In the genomic region with DNA sequence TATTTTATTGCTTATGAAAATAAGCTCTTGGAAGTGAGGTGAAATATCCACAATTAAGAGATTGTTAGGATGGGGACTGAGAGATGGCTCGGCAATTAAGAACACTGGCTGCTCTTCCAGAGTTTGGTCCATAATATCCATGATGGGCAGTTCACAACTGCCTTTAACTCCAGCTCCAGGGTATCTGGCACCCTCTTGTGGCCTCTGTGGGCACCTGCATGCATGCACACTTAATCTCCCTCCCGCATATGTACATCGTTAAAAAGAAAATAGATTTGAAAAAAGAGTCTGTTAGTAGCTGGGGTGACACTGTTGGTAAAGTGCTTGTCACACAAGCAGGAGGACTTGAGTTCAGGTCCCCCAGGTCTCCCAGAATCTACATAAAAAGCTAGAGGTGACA, we compare ENCODE assay signal across 8 mouse cellular contexts. TPM values are rescaled to one million over a fixed set of nuclear protein-coding genes. Genes with fewer than 3 reads are reported as not detected.
DNase-seq lines count a peak whose midpoint lies in the region; ATAC-seq and TF ChIP-seq lines count a peak whose summit lies in the region.

No protein-coding gene starts in this region.

- no peak overlapping the region for H3K9ac ChIP-seq in embryonic facial prominence, embryonic 11.5 days (replicated peaks; ENCODE audit: low read length)
- H3K9ac ChIP-seq in neural tube, embryonic 13.5 days: no peak overlapping the region

- no peak for ATAC-seq in embryonic facial prominence, embryonic 11.5 days (replicated peaks; ENCODE audit: insufficient number of reproducible peaks, low FRiP score, low TSS enrichment, low read depth)
- 0 out of 2 replicates have a peak, but pooled peaks have one; percentile 61 for ATAC-seq in neural tube, embryonic 13.5 days (ENCODE audit: low read depth)

- intact Hi-C loops in left cerebral cortex, postnatal 36 days (cut with DNase I): no loop called here

- no peaks in the 10 kb centered on the region for H3K27me3 ChIP-seq in testis, adult 2 months (ENCODE audit: control insufficient read depth, insufficient read depth, low read length)
- H3K27me3 ChIP-seq in embryonic facial prominence, embryonic 11.5 days (ENCODE audit: control insufficient read depth, insufficient read depth, low read length): no peaks in the 10 kb centered on the region
- H3K27me3 ChIP-seq in neural tube, embryonic 13.5 days: 0 out of 2 replicates have a peak, but pooled peaks cover 4% of the 10 kb centered on the region

- H3K4me2 ChIP-seq in embryonic facial prominence, embryonic 11.5 days (ENCODE audit: low read depth, low read length): no peak overlapping the region
- no peak overlapping the region for H3K4me2 ChIP-seq in neural tube, embryonic 13.5 days

- H3K36me3 ChIP-seq in testis, adult 2 months (ENCODE audit: control insufficient read depth, insufficient read depth, low read length): no peaks in the 10 kb centered on the region
- H3K36me3 ChIP-seq in embryonic facial prominence, embryonic 11.5 days (replicated peaks; ENCODE audit: control insufficient read depth, insufficient read depth, low read depth, low read length): no peaks in the 10 kb centered on the region
- H3K36me3 ChIP-seq in neural tube, embryonic 13.5 days: no peaks in the 10 kb centered on the region

- DNase-seq in testis, postnatal 14 days (ENCODE audit: low spot score): no peak
- DNase-seq in adrenal gland, postnatal 10 days: peak; percentile 62
- peak; percentile 66 for DNase-seq in embryonic facial prominence, embryonic 11.5 days (ENCODE audit: low spot score)
- peak; percentile 12 for DNase-seq in hindlimb bud, embryonic 11.5 days (ENCODE audit: extremely low spot score, low read depth, low spot score)
- peak; percentile 9 to 33 for DNase-seq in left cerebral cortex, postnatal 36 days (ENCODE audit: low spot score in 2 of 2)
- DNase-seq in thymus, postnatal 4 days: peak; percentile 50

- no peak overlapping the region for H3K4me3 ChIP-seq in testis, adult 2 months (ENCODE audit: control insufficient read depth, low read depth, low read length)
- H3K4me3 ChIP-seq in embryonic facial prominence, embryonic 11.5 days (ENCODE audit: low read depth, low read length): no peak overlapping the region
- no peak overlapping the region for H3K4me3 ChIP-seq in neural tube, embryonic 13.5 days

- peak; percentile 42; the same call in 1 of the 2 replicates for TF ChIP-seq CTCF in testis, adult 2 months (IDR thresholded peaks at IDR 0.05; ENCODE audit: control insufficient read depth, insufficient read depth, insufficient replicate concordance, low read depth, low read length)

- no peak overlapping the region for H3K27ac ChIP-seq in testis, adult 2 months (ENCODE audit: control insufficient read depth, insufficient read depth, low read depth, low read length)
- H3K27ac ChIP-seq in embryonic facial prominence, embryonic 11.5 days (replicated peaks; ENCODE audit: low read depth, low read length): no peak overlapping the region
- H3K27ac ChIP-seq in neural tube, embryonic 13.5 days (replicated peaks): no peak overlapping the region

- no peak for TF ChIP-seq POLR2A in testis, adult 2 months (IDR thresholded peaks at IDR 0.05; ENCODE audit: control insufficient read depth, low read depth, low read length)

- H3K9me3 ChIP-seq in embryonic facial prominence, embryonic 11.5 days (replicated peaks; ENCODE audit: control insufficient read depth, low read length): no peaks in the 10 kb centered on the region
- no peaks in the 10 kb centered on the region for H3K9me3 ChIP-seq in neural tube, embryonic 13.5 days

- WGBS in embryonic facial prominence, embryonic 11.5 days: 19% methylated on average over 3 of the region's 3 CpGs
- 33% methylated on average over 3 of the region's 3 CpGs for WGBS in neural tube, embryonic 13.5 days

- no peaks in the 10 kb centered on the region for H3K4me1 ChIP-seq in testis, adult 2 months (ENCODE audit: control insufficient read depth, insufficient read depth, low read length)
- no peaks in the 10 kb centered on the region for H3K4me1 ChIP-seq in embryonic facial prominence, embryonic 11.5 days (ENCODE audit: control insufficient read depth, insufficient read depth, low read length)
- no peaks in the 10 kb centered on the region for H3K4me1 ChIP-seq in neural tube, embryonic 13.5 days (replicated peaks)

RNA-seq across cellular contexts. Expression of gene Mbtps2, which starts 45.8 kb away (rescaled TPM):
- polyA plus RNA-seq in testis, adult 2 months (2012; rRNA removed): 4.2 and 5.4 TPM in 2 replicates
- 10 to 100 TPM; 22.0 to 22.9 TPM for total RNA-seq in adrenal gland, postnatal 10 days (2021)
- 24.7 and 27.0 TPM in 2 replicates for polyA plus RNA-seq in embryonic facial prominence, embryonic 11.5 days (2014; fragmentation: Nextera tagmentation; extraction: Ambion mirVana)
- total RNA-seq in left cerebral cortex, postnatal 36 days (2021): 10 to 100 TPM; 23.7 to 24.2 TPM
- polyA plus RNA-seq in neural tube, embryonic 13.5 days (2015; fragmentation: Nextera tagmentation; extraction: Ambion mirVana): 32.1 and 36.6 TPM in 2 replicates

RNA-seq across cellular contexts. Expression of gene Smpx, which starts 54.4 kb away (rescaled TPM):
- polyA plus RNA-seq in testis, adult 2 months (2012; rRNA removed): 12.0 and 18.5 TPM in 2 replicates
- total RNA-seq in adrenal gland, postnatal 10 days (2021): 10 to 100 TPM; 18.6 to 63.5 TPM
- 0.59 and 3.6 TPM in 2 replicates for polyA plus RNA-seq in embryonic facial prominence, embryonic 11.5 days (2014; fragmentation: Nextera tagmentation; extraction: Ambion mirVana)
- not detected for total RNA-seq in left cerebral cortex, postnatal 36 days (2021)
- polyA plus RNA-seq in neural tube, embryonic 13.5 days (2015; fragmentation: Nextera tagmentation; extraction: Ambion mirVana): 1.3 and 3.5 TPM in 2 replicates
